Mouse (Mus musculus): ENCODE data around the gene Mecom. TPM values are rescaled to one million over a fixed set of nuclear protein-coding genes. Genes with fewer than 3 reads are reported as not detected.

The Mecom gene
- polyA plus RNA-seq, 1 experiment from 2014 or later: 37.4 TPM

- H3K9ac ChIP-seq: peak overlapping the region; percentile 55; the same call in 1 of the 2 replicates
- H3K4me1 ChIP-seq: 0 out of 2 replicates have a peak, but pooled peaks cover 6% of the 10 kb centered on the region
- no peak overlapping the region for H3K27ac ChIP-seq
- peaks cover 24% of the 10 kb centered on the region for H3K27me3 ChIP-seq
- 3% methylated on average over 16 of the region's 16 CpGs for WGBS
- no peaks in the 10 kb centered on the region for H3K9me3 ChIP-seq
- peak overlapping the region; percentile 36 for H3K4me3 ChIP-seq
- H3K4me2 ChIP-seq (replicated peaks): peak overlapping the region; percentile 84
- ATAC-seq (ENCODE audit: insufficient number of reproducible peaks, insufficient read depth, low FRiP score, low TSS enrichment): no peak
- H3K36me3 ChIP-seq: no peaks in the 10 kb centered on the region
Observed at GRCm38 (mm10) chr3:30513314-30513997, 34.4 kb downstream of the Mecom start.

- ATAC-seq (ENCODE audit: insufficient number of reproducible peaks, insufficient read depth, low FRiP score, low TSS enrichment): no peak
- 6% methylated on average over 12 of the region's 12 CpGs for WGBS
- Histone ChIP-seq H3K27me3 (peaks cover 24% of the 10 kb centered on the region), H3K4me2 (replicated peaks) (0 out of 2 replicates have a peak overlapping the region, but pooled peaks have one; percentile 9), H3K4me1 (0 out of 2 replicates have a peak, but pooled peaks cover 6% of the 10 kb centered on the region), H3K4me3 (no peak overlapping the region), H3K9me3 (no peaks in the 10 kb centered on the region), H3K9ac (no peak overlapping the region), H3K27ac (no peak overlapping the region), H3K36me3 (no peaks in the 10 kb centered on the region)
Observed at GRCm38 (mm10) chr3:30512459-30513030, 35.3 kb downstream of the Mecom start.

GRCm38 (mm10) chr3:30511796-30512195 lies 36.0 kb downstream of the Mecom start:
- peaks cover 24% of the 10 kb centered on the region for H3K27me3 ChIP-seq
- no peak overlapping the region for H3K27ac ChIP-seq
- H3K4me2 ChIP-seq (replicated peaks): no peak overlapping the region
- no peak overlapping the region for H3K9ac ChIP-seq
- no peak overlapping the region for H3K4me3 ChIP-seq
- H3K36me3 ChIP-seq: no peaks in the 10 kb centered on the region
- H3K4me1 ChIP-seq: 0 out of 2 replicates have a peak, but pooled peaks cover 6% of the 10 kb centered on the region
- H3K9me3 ChIP-seq: no peaks in the 10 kb centered on the region
- ATAC-seq (ENCODE audit: insufficient number of reproducible peaks, insufficient read depth, low FRiP score, low TSS enrichment): no peak
- WGBS: 13% methylated on average over 7 of the region's 7 CpGs

- Histone ChIP-seq H3K4me1 (0 out of 2 replicates have a peak, but pooled peaks cover 6% of the 10 kb centered on the region), H3K36me3 (no peaks in the 10 kb centered on the region), H3K9ac (no peak overlapping the region), H3K27ac (no peak overlapping the region), H3K9me3 (no peaks in the 10 kb centered on the region), H3K4me3 (no peak overlapping the region), H3K4me2 (replicated peaks) (no peak overlapping the region), H3K27me3 (peaks cover 24% of the 10 kb centered on the region)
- no peak for ATAC-seq (ENCODE audit: insufficient number of reproducible peaks, insufficient read depth, low FRiP score, low TSS enrichment)
- WGBS: 23% methylated on average over 4 of the region's 4 CpGs
Observed at GRCm38 (mm10) chr3:30511062-30511640, 36.7 kb downstream of the Mecom start.

DNA sequence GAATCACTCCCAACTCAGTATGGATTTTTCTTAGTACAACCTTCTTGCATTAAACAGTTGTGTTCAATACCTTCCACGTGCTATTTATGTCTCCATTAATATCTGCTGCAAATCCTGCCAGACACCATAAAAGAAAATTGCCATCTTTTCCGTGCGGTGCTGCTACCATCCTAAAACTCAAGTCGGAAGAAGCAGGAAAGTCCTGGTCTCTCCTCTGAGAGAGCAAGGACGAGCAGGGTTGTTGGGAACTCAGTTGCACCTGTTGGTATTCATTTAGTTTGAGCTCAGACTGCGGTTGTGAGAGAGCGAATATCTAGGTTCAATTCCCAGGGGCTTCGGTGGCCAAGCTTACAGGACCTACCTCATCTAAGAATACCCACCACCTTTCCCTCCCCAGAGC lies 37.2 kb downstream of the Mecom start:
- Histone ChIP-seq H3K9me3 (no peaks in the 10 kb centered on the region), H3K4me2 (replicated peaks) (peak overlapping the region; percentile 85), H3K9ac (no peak overlapping the region), H3K4me1 (0 out of 2 replicates have a peak, but pooled peaks cover 6% of the 10 kb centered on the region), H3K27me3 (peaks cover 24% of the 10 kb centered on the region), H3K27ac (no peak overlapping the region), H3K36me3 (no peaks in the 10 kb centered on the region), H3K4me3 (peak overlapping the region; percentile 65; the same call in 1 of the 2 replicates)
- no peak for ATAC-seq (ENCODE audit: insufficient number of reproducible peaks, insufficient read depth, low FRiP score, low TSS enrichment)
- 10% methylated on average over 8 of the region's 8 CpGs for WGBS

DNA sequence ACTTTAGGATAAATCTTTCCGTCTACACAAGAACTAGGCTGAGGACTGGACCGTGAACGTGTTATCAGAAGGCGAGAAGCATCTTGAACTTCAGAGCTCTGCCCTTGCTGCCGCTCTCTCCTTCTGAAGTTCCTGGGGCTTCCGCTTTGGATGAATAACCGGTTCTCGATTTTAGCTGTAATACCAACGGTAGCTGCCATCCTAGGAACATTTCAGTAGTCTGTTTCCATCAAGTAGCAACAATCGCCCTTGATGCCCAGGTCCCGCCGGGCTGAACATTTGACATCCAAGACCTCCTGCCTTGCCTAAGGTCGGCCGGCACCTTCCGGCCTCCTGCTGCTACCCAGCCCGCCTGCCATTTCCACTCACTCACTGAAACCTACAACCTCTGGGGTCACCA lies 37.7 kb downstream of the Mecom start:
- Histone ChIP-seq H3K27ac (peak overlapping the region; percentile 94), H3K4me2 (replicated peaks) (peak overlapping the region; percentile 85), H3K4me1 (0 out of 2 replicates have a peak, but pooled peaks cover 6% of the 10 kb centered on the region), H3K9me3 (no peaks in the 10 kb centered on the region), H3K4me3 (peak overlapping the region; percentile 65), H3K36me3 (no peaks in the 10 kb centered on the region), H3K27me3 (peaks cover 27% of the 10 kb centered on the region), H3K9ac (no peak overlapping the region)
- no peak for ATAC-seq (ENCODE audit: insufficient number of reproducible peaks, insufficient read depth, low FRiP score, low TSS enrichment)
- WGBS: under 1% methylated on average over 16 of the region's 16 CpGs

DNA sequence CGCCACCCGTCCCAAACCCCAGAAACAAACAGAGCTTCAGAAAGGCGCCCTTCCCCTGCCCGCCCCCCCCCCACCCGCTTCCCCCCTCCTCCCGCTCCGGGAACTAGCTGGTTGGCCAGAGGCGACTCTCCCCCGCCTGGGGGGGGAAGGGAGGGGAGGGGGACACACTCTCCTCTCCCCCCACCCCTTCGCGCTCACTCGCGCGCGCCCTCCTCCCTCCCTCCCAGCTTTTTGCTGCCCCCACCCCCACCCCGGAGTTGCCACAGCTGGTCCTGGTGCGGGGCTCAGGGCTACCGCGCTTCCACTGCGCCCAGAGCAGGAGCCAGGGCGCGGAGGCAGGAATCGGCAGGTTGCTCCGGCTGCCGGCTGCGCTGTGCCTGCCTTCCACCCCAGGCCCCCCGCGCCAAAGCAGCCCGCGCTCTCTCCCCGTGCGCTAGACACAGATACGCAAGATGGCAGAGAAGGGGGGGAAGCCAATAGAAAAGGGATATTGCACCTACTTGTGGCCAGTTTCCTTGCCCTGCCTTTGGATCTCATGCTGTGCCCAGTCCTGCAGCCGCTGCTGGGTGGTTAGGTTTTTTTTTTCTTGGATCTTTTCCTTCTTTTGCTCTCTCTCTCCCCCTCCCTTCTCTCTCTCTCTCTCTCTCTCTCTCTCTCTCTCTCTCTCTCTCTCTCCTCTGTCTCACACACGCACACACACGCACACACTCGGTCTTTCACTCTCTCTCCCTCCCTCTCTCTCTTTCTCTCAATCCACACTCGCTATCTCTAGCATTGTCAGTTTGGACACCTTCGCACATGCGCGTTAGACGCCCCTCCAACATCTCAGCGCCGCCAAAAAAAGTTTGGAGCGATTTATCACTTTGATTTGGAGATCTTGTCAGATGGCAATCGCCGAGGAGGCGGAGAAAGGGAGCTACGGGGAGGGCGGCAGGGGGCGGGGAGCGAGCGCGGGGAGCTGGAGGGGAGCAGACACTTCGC lies 38.6 kb downstream of the Mecom start:
- Histone ChIP-seq H3K36me3 (no peaks in the 10 kb centered on the region), H3K9ac (peak overlapping the region; percentile 77), H3K27me3 (peaks cover 34% of the 10 kb centered on the region), H3K27ac (peak overlapping the region; percentile 94), H3K4me1 (peaks cover 14% of the 10 kb centered on the region), H3K9me3 (no peaks in the 10 kb centered on the region), H3K4me3 (peak overlapping the region; percentile 65), H3K4me2 (replicated peaks) (peak overlapping the region; percentile 85)
- WGBS: under 1% methylated on average over 48 of the region's 55 CpGs
- ATAC-seq (ENCODE audit: insufficient number of reproducible peaks, insufficient read depth, low FRiP score, low TSS enrichment): peak; percentile 64; the same call in 1 of the 2 replicates

DNA sequence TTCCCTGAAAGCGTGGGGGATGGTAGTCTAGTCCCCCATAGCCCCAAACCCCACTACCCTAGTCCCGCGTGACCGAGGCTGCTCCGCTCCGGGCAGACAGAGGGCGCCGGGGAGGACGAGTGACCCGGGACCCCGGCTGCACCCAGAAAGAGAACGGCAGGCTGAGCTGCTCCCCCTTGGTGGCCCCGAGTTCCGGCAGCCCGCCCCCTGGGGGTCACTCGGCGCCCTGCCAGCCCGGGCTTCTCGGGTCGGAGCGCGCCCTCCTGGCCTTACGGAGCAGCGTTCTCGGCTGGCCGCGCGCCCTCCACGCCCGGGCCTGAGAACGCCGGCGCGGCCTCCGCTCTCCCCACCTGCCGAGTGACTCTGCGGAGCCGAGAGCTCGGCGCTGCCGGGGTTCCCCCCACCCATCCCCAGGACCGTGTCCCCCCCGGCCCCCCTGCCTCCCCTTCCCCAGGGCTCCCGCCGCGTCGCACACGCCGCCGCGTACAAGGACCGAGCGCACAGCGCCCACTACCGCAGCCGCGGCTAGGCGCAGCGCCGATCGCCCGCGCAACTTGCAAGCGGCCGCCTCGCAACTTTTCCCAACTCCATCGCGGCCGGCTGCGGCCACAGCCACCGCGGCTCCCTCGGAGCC lies 39.4 kb downstream of the Mecom start:
- Histone ChIP-seq H3K4me3 (peak overlapping the region; percentile 65), H3K4me2 (replicated peaks) (peak overlapping the region; percentile 85), H3K4me1 (peaks cover 15% of the 10 kb centered on the region), H3K9ac (peak overlapping the region; percentile 77), H3K9me3 (no peaks in the 10 kb centered on the region), H3K27ac (peak overlapping the region; percentile 94), H3K27me3 (peaks cover 39% of the 10 kb centered on the region), H3K36me3 (no peaks in the 10 kb centered on the region)
- WGBS: under 1% methylated on average over 55 of the region's 73 CpGs
- ATAC-seq (ENCODE audit: insufficient number of reproducible peaks, insufficient read depth, low FRiP score, low TSS enrichment): peak; percentile 80

DNA sequence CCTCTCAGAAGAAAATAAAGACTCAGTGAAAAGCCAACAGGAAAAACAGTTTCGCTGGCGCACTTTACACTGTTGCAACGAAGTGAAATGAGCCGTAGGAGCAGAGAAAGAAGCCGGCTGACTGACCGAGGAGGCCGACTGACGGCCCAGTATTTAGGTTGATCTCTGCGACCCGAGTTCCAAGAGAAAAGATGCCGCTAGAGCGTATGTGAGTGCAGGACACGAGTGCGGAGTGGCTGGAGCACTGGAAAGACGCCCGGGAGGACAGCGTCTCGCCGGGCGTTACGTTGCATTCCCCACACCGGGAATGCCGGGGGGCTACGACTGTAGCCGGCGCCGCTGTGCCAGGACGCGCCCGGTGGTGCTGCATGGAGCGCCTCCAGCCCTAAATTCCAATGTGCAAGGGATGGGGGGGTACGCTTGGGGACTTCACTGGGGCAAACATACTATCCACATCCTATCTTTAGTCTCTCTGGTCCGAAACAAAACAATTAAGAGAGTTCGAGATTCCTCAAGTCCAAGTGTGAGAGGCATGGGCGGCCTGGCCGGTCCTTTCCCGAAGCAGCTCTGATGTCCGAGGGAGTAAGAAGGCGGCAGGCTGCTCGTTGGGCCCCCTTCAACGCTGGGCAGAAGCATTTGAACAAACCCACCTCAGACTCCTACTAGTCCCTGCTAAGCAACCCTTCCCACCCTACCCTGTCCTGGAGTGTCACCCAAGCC lies 40.1 kb downstream of the Mecom start:
- peak overlapping the region; percentile 94 for H3K27ac ChIP-seq
- peak overlapping the region; percentile 85 for H3K4me2 ChIP-seq (replicated peaks)
- no peaks in the 10 kb centered on the region for H3K9me3 ChIP-seq
- peak overlapping the region; percentile 77 for H3K9ac ChIP-seq
- ATAC-seq (ENCODE audit: insufficient number of reproducible peaks, insufficient read depth, low FRiP score, low TSS enrichment): peak; percentile 24; the same call in 1 of the 2 replicates
- peak overlapping the region; percentile 65 for H3K4me3 ChIP-seq
- peaks cover 13% of the 10 kb centered on the region for H3K4me1 ChIP-seq
- WGBS: under 1% methylated on average over 41 of the region's 41 CpGs
- H3K36me3 ChIP-seq: no peaks in the 10 kb centered on the region
- peaks cover 39% of the 10 kb centered on the region for H3K27me3 ChIP-seq

DNA sequence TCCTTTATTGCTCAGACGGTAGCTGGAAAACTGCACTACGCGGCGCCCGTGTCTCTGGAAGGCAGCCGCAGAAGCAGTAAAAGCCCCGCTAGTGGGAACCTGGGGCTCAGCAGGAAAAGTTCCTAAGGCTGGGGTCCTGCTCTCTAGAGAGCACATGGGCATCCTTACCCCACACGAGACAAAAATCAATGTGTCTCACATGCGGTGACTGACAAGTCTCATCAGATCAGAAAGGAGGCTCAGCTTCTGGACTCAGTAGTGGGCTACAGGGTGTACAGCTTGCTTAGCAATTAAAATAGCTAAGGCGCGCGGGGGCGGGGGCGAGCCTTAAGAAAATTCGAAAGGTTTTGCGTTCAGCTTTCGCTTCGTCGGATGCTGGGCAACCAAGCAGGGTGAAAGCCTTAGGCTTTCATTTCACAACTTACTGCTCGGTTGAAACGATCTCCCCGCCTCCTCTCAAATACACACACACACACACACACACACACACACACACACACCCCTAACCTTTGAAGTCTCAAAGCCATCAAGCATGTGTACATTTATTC lies 40.7 kb downstream of the Mecom start:
- Histone ChIP-seq H3K9ac (peak overlapping the region; percentile 77), H3K4me1 (peaks cover 13% of the 10 kb centered on the region), H3K27me3 (peaks cover 35% of the 10 kb centered on the region), H3K4me3 (peak overlapping the region; percentile 65), H3K9me3 (no peaks in the 10 kb centered on the region), H3K4me2 (replicated peaks) (peak overlapping the region; percentile 85), H3K36me3 (no peaks in the 10 kb centered on the region), H3K27ac (peak overlapping the region; percentile 94)
- WGBS: 0% methylated on average over 22 of the region's 22 CpGs
- no peak for ATAC-seq (ENCODE audit: insufficient number of reproducible peaks, insufficient read depth, low FRiP score, low TSS enrichment)

Data from embryonic facial prominence, embryonic 12.5 days (tissue).